Mouse (Mus musculus) lung, postnatal 0 days (tissue): ENCODE results near the gene Tmem38b. TPM values are rescaled to one million over a fixed set of nuclear protein-coding genes. Genes with fewer than 3 reads are reported as not detected.
A peak's percentile ranks its signal among the peaks of the same experiment; 100 is the strongest.

Experiments used
- ATAC-seq: fragments of 200-750 bp; cut with Nextera tagmentation; 2 replicates; pipeline ENCODE4 v1.8.0; 2017; ENCODE audit warnings: moderate library complexity
- DNase-seq: peaks from one replicate; pipeline ENCODE4 v3.0.0-alpha.2; 2016; ENCODE audit warnings: low spot score
- H3K27ac ChIP-seq: fragments of 300-500 bp; sonication (generic); 2 replicates; pipeline ENCODE4 v1.5.1; 2014; ENCODE audit warnings: antibody characterized with exemption, mild to moderate bottlenecking, low read length, mixed read lengths
- H3K27me3 ChIP-seq: fragments of 300-500 bp; sonication (generic); replicated peaks from 2 replicates; pipeline ENCODE4 v1.6.1; 2014; ENCODE audit warnings: low read length, mixed read lengths; ENCODE audit not compliant: insufficient read depth
- H3K36me3 ChIP-seq: fragments of 300-500 bp; sonication (generic); 2 replicates; pipeline ENCODE4 v1.6.1; 2014; ENCODE audit warnings: low read length, mixed read lengths; ENCODE audit not compliant: insufficient read depth
- H3K4me1 ChIP-seq: fragments of 300-500 bp; sonication (generic); 2 replicates; pipeline ENCODE4 v1.6.1; 2014; ENCODE audit warnings: antibody characterized with exemption, low read depth, low read length, mixed read lengths; ENCODE audit not compliant: insufficient read depth
- H3K4me2 ChIP-seq: fragments of 300-500 bp; sonication (generic); replicated peaks from 2 replicates; pipeline ENCODE4 v1.6.1; 2014; ENCODE audit warnings: low read depth, mild to moderate bottlenecking, low read length, moderate library complexity, mixed read lengths
- H3K4me3 ChIP-seq: fragments of 300-500 bp; sonication (generic); 2 replicates; pipeline ENCODE4 v1.5.1; 2014; ENCODE audit warnings: low read depth, low read length
- H3K9ac ChIP-seq: fragments of 300-500 bp; sonication (generic); replicated peaks from 2 replicates; pipeline ENCODE4 v1.6.1; 2014; ENCODE audit warnings: low read depth, mild to moderate bottlenecking
- H3K9me3 ChIP-seq: fragments of 300-500 bp; sonication (generic); 2 replicates; pipeline ENCODE4 v1.6.1; 2016; ENCODE audit warnings: low read length, mixed read lengths
- CTCF ChIP-seq: IDR thresholded peaks from 2 replicates; pipeline ENCODE4 v1.5.1; 2016; ENCODE audit warnings: antibody characterized with exemption, mild to moderate bottlenecking
- EP300 ChIP-seq: IDR thresholded peaks from 2 replicates; pipeline ENCODE4 v1.6.1; 2016; ENCODE audit warnings: antibody characterized with exemption, mild to moderate bottlenecking, control low read depth
- WGBS: fragments of 180-500 bp; shearing (Covaris S2); extraction: QIAGEN DNeasy Blood & Tissue Kit; methylation state at CpG from one replicate; pipeline ENCODE4 v1.1.7; 2014; 5-methylcytosine and 5-hydroxymethylcytosine counted together
- polyA plus RNA-seq: library from polyadenylated mRNA; unstranded; fragments of >200 nt; fragmentation: Nextera tagmentation; extraction: Ambion mirVana; gene quantifications from 2 replicates; pipeline ENCODE4 v1.2.1, GENCODE M21; 2015

Tmem38b gene
- polyA plus RNA-seq, result 20.0 and 21.4 TPM in 2 replicates

GRCm38 (mm10) chr4:53825821-53826605 lies at the start of gene Tmem38b:
Gene Tmem38b (plus strand): TSS chr4:53826045.
- H3K4me1 ChIP-seq, result no peaks in the 10 kb centered on the region; the same call in 1 of the 2 replicates
- peak; percentile 86 for DNase-seq

DNA sequence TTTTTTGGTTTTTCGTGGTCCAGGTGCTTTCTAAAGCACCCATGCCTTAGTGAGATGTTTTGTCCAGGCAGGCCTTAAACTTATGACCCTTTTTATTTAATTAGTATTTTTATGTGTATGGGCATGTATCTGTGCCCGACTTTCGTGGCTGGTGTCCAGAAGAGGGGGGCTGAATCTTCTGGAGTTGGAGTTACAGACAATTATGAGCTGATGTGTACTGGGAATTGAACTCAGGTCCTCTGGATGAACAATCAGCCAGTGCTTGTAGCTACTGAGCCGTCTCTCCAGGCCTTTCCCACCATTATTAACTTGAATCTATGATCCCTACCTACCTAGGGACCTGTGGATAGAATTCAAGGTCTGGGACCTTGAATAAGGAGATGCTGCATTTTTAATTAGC lies 44.4 kb upstream of the Tmem38b start:
- ATAC-seq (no peak), DNase-seq (no peak)
- Histone ChIP-seq H3K36me3 (no peaks in the 10 kb centered on the region), H3K4me1 (0 out of 2 replicates have a peak, but pooled peaks cover 3% of the 10 kb centered on the region), H3K9ac (no peak overlapping the region), H3K4me3 (no peak overlapping the region), H3K27me3 (no peaks in the 10 kb centered on the region), H3K9me3 (no peaks in the 10 kb centered on the region), H3K27ac (no peak overlapping the region), H3K4me2 (no peak overlapping the region)
- 74% methylated on average over 4 of the region's 4 CpGs for WGBS
- TF ChIP-seq CTCF (no peak), EP300 (no peak)

More at GRCm38 (mm10) chr4:53825821-53826605, at the start of gene Tmem38b:
- H3K36me3 ChIP-seq, result no peaks in the 10 kb centered on the region
- peak within 1 kb of the TSS; percentile 74 for H3K9ac ChIP-seq
- TF ChIP-seq CTCF (peak; percentile 53), EP300 (no peak)
- peak within 1 kb of the TSS; percentile 86 for H3K4me3 ChIP-seq
- H3K27me3 ChIP-seq, result no peaks in the 10 kb centered on the region
- ATAC-seq, result peak; percentile 80
- H3K9me3 ChIP-seq, result no peaks in the 10 kb centered on the region
- 3% methylated on average over 52 of the region's 55 CpGs for WGBS
- H3K27ac ChIP-seq, result peak within 1 kb of the TSS; percentile 83
- peak within 1 kb of the TSS; percentile 75 for H3K4me2 ChIP-seq

GRCm38 (mm10) chr4:53782216-53783070 lies 43.4 kb upstream of the Tmem38b start:
- Histone ChIP-seq H3K4me2 (no peak overlapping the region), H3K36me3 (no peaks in the 10 kb centered on the region), H3K9ac (no peak overlapping the region), H3K9me3 (no peaks in the 10 kb centered on the region), H3K4me3 (no peak overlapping the region), H3K27ac (no peak overlapping the region), H3K27me3 (no peaks in the 10 kb centered on the region), H3K4me1 (0 out of 2 replicates have a peak, but pooled peaks cover 3% of the 10 kb centered on the region)
- TF ChIP-seq CTCF (no peak), EP300 (no peak)
- ATAC-seq (no peak), DNase-seq (peak; percentile 25)
- 27% methylated on average over 14 of the region's 14 CpGs for WGBS

GRCm38 (mm10) chr4:53785746-53786398 lies 40.0 kb upstream of the Tmem38b start:
- Histone ChIP-seq H3K27me3 (no peaks in the 10 kb centered on the region), H3K27ac (no peak overlapping the region), H3K4me3 (no peak overlapping the region), H3K4me1 (no peaks in the 10 kb centered on the region), H3K9me3 (no peaks in the 10 kb centered on the region), H3K36me3 (no peaks in the 10 kb centered on the region), H3K9ac (no peak overlapping the region), H3K4me2 (no peak overlapping the region)
- ATAC-seq (no peak), DNase-seq (no peak)
- 77% methylated on average over 15 of the region's 15 CpGs for WGBS
- TF ChIP-seq EP300, result no peak
- TF ChIP-seq CTCF, result no peak

- Histone ChIP-seq H3K36me3 (no peaks in the 10 kb centered on the region), H3K4me3 (no peak overlapping the region), H3K4me2 (no peak overlapping the region), H3K27ac (no peak overlapping the region), H3K9me3 (no peaks in the 10 kb centered on the region), H3K9ac (no peak overlapping the region), H3K27me3 (no peaks in the 10 kb centered on the region), H3K4me1 (no peaks in the 10 kb centered on the region)
- no peak for DNase-seq
- no peak for ATAC-seq
- no peak for TF ChIP-seq EP300
- TF ChIP-seq CTCF, result no peak
- WGBS, result 68% methylated on average over 5 of the region's 5 CpGs
Measured at GRCm38 (mm10) chr4:53786851-53787250, 39.0 kb upstream of the Tmem38b start.

DNA sequence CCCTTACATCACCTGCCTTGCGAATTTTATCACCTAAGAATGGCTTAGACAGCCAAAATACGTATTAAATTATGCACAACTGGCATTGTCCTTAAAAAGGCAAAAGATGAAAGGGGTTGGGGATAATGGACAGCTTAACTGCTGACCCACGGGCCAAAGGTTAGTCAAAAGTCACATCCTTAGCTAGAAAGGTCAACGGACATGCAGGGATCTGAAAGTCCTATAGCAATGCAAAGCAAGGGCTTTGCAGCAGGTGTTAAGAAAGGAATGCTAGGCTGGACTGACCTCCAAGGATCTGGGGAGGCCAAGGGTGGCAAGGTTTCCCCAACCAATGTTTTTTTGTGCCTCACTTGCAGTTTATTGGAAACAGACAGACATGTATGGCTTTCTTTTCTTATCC lies 36.5 kb upstream of the Tmem38b start:
- 45% methylated on average over 4 of the region's 4 CpGs for WGBS

More for the DNA sequence above, 36.5 kb upstream of the Tmem38b start:
- TF ChIP-seq CTCF (no peak), EP300 (no peak)
- ATAC-seq (no peak), DNase-seq (no peak)
- Histone ChIP-seq H3K4me2 (no peak overlapping the region), H3K27me3 (no peaks in the 10 kb centered on the region), H3K9ac (no peak overlapping the region), H3K36me3 (no peaks in the 10 kb centered on the region), H3K4me1 (no peaks in the 10 kb centered on the region), H3K9me3 (no peaks in the 10 kb centered on the region), H3K4me3 (no peak overlapping the region), H3K27ac (no peak overlapping the region)
